Mouse (Mus musculus) common myeloid progenitor, adult 5-6 weeks (primary cell): ENCODE data around the gene Cd200r1. TPM values are rescaled to one million over a fixed set of nuclear protein-coding genes. Genes with fewer than 3 reads are reported as not detected.

ENCODE experiments used
- total RNA-seq: library from RNA; stranded (forward); fragments of 200-1000, 187-1606 nt; gene quantifications from 2 replicates; pipeline ENCODE4 v1.2.3, GENCODE M21; 2017

Gene Cd200r1
- total RNA-seq, 1 experiment from 2014 or later: 5.8 TPM

Other genes with a start within 250 kb of the Cd200r1 start
- gene Boc, start 206.8 kb upstream of the Cd200r1 start, total RNA-seq: not detected in 2 replicates
- gene Nepro, start 41.4 kb upstream of the Cd200r1 start, total RNA-seq: 22.7 and 25.1 TPM in 2 replicates
- gene Gtpbp8, start 19.4 kb upstream of the Cd200r1 start, total RNA-seq: 9.7 and 18.3 TPM in 2 replicates
- 0.82 and 1.4 TPM in 2 replicates for gene Cd200r4, start 46.0 kb downstream of the Cd200r1 start, total RNA-seq
- gene Cd200r2, start 101.4 kb downstream of the Cd200r1 start, total RNA-seq: not detected in 2 replicates
- gene Cd200r3, start 177.9 kb downstream of the Cd200r1 start, total RNA-seq: 0.14 TPM in 1 of 2 replicates, not detected in the other